Mouse (Mus musculus): ENCODE data around the gene Pdzrn4. TPM values are rescaled to one million over a fixed set of nuclear protein-coding genes. Genes with fewer than 3 reads are reported as not detected.
"Not testable (repeated sequence)": the region's sequence is repeated elsewhere in the genome, so short reads cannot be mapped to it uniquely, and the experiment has no call there.

Pdzrn4 gene
- polyA plus RNA-seq (2016; fragmentation: Nextera tagmentation; extraction: Ambion mirVana) = 0.57 and 0.80 TPM in 2 replicates

- H3K27me3 ChIP-seq (replicated peaks) = peaks cover 34% of the 10 kb centered on the region
- H3K4me2 ChIP-seq = peak within 1 kb of the TSS; percentile 99
- whole genome bisulfite sequencing = under 1% methylated on average over 65 of the region's 65 CpGs
- peaks cover 15% of the 10 kb centered on the region for H3K4me1 ChIP-seq (replicated peaks)
- peak within 1 kb of the TSS; percentile 69 for H3K4me3 ChIP-seq
- H3K9ac ChIP-seq = peak within 1 kb of the TSS; percentile 68
- no peaks in the 10 kb centered on the region for H3K36me3 ChIP-seq
- 0 out of 2 replicates have a peak, but pooled peaks cover 3% of the 10 kb centered on the region for H3K9me3 ChIP-seq (replicated peaks)
- H3K27ac ChIP-seq (ENCODE audit: poor library complexity, severe bottlenecking) = no peak within 1 kb of the TSS
- ATAC-seq (ENCODE audit: insufficient number of reproducible peaks, low FRiP score) = peak; percentile 45; the same call in 1 of the 2 replicates
These were observed at the start of gene Pdzrn4 for GRCm38 (mm10) chr15:92396770-92397608. Gene Pdzrn4, plus strand, starts transcription at chr15:92396881.

DNA sequence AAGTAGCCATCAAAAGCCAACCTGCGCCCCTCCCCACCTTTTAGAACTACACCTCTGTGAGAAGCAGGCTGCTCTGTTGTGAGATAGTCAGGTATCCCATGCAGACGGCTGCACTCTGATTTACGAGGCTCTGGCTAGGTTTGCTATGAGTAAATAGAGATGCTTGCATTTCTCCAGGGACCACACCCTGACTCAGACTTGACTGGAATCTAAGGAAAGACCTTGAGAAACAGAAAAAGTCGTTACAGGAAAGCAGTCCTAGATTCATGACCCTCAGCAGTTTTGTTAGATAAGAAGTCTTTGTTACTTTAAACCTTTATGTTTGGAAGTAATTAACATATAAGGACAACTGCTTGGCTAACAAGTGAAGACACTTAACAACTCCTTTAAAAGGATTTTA lies 49.3 kb upstream of the Pdzrn4 start:
- Histone ChIP-seq H3K4me1 (replicated peaks) (0 out of 2 replicates have a peak, but pooled peaks cover 4% of the 10 kb centered on the region), H3K36me3 (no peaks in the 10 kb centered on the region), H3K27ac (ENCODE audit: poor library complexity, severe bottlenecking) (no peak overlapping the region), H3K9ac (no peak overlapping the region), H3K9me3 (replicated peaks) (no peaks in the 10 kb centered on the region), H3K4me2 (no peak overlapping the region), H3K27me3 (replicated peaks) (no peaks in the 10 kb centered on the region), H3K4me3 (no peak overlapping the region)
- ATAC-seq (ENCODE audit: insufficient number of reproducible peaks, low FRiP score) = no peak
- WGBS = 57% methylated on average over 4 of the region's 4 CpGs

GRCm38 (mm10) chr15:92347902-92348301 lies 48.8 kb upstream of the Pdzrn4 start:
- H3K27me3 ChIP-seq (replicated peaks) = no peaks in the 10 kb centered on the region
- H3K9ac ChIP-seq = no peak overlapping the region
- H3K9me3 ChIP-seq (replicated peaks) = no peaks in the 10 kb centered on the region
- H3K4me1 ChIP-seq (replicated peaks) = 0 out of 2 replicates have a peak, but pooled peaks cover 4% of the 10 kb centered on the region
- H3K27ac ChIP-seq (ENCODE audit: poor library complexity, severe bottlenecking) = no peak overlapping the region
- no peak for ATAC-seq (ENCODE audit: insufficient number of reproducible peaks, low FRiP score)
- H3K36me3 ChIP-seq = no peaks in the 10 kb centered on the region
- WGBS = 44% methylated on average over 3 of the region's 3 CpGs
- H3K4me3 ChIP-seq = no peak overlapping the region
- no peak overlapping the region for H3K4me2 ChIP-seq

DNA sequence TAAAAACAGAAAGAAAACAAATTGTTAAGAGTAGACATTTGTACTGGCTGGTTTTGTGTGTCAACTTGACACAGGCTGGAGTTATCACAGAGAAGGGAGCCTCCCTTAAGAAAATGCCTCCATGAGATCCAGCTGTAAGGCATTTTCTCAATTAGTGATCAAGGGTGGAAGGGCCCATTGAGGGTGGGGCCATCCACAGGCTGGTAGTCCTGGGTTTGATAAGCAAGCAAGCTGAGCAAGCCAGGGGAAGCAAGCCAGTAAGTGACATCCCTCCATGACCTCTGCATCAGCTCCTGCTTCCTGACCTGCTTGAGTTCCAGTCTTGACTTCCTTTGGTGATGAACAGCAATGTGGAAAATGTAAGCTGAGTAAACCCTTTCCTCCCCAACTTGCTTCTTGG lies 48.2 kb upstream of the Pdzrn4 start:
- not testable (repeated sequence) for H3K4me2 ChIP-seq; H3K36me3 ChIP-seq; H3K4me1 ChIP-seq (replicated peaks); H3K27ac ChIP-seq (ENCODE audit: poor library complexity, severe bottlenecking); H3K9me3 ChIP-seq (replicated peaks); H3K27me3 ChIP-seq (replicated peaks); H3K9ac ChIP-seq; ATAC-seq (ENCODE audit: insufficient number of reproducible peaks, low FRiP score); H3K4me3 ChIP-seq

DNA sequence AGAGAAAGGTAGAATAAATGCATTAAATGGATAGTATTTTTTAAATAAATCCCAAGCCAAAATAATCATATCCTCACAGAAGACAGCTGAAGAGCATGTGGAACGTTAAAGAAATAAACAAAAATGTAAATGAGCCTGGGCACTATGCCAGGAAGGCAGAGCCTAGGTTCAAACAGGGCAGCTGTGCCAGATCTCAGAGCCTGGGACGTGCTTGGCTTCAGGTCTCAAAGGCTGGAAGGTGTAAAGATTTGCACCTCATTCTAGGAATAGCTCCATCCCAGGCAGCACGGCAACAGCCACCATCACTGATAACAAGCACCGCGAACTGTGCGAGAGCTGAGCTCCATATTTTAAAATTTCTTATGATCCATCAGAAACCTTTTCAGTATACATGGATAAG lies 32.5 kb upstream of the Pdzrn4 start:
- Histone ChIP-seq H3K27ac (ENCODE audit: poor library complexity, severe bottlenecking) (no peak overlapping the region), H3K36me3 (no peaks in the 10 kb centered on the region), H3K9ac (no peak overlapping the region), H3K9me3 (replicated peaks) (no peaks in the 10 kb centered on the region), H3K4me1 (replicated peaks) (peaks cover 4% of the 10 kb centered on the region; the same call in 1 of the 2 replicates), H3K27me3 (replicated peaks) (no peaks in the 10 kb centered on the region), H3K4me3 (no peak overlapping the region), H3K4me2 (no peak overlapping the region)
- WGBS = 36% methylated on average over 6 of the region's 6 CpGs
- ATAC-seq (ENCODE audit: insufficient number of reproducible peaks, low FRiP score) = no peak

DNA sequence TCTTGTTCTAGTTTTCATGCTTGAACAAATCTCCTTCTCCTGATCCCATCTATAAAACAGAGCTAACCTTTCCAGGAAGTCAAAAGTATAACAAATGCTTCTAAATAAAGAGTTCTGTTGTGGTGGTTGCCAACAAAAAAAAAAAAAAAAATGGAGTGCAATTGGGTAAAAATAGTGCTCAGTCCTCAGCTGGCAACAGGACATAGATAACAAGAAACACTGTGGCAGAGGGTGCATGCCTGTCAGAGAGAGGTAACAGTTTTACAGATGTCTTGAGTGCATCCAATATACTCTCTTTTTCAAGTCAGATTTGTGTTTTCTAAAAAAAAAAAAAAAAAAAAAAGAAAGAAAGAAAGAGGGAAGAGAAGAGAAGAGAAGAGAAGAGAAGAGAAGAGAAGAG lies 32.1 kb upstream of the Pdzrn4 start:
- ATAC-seq (ENCODE audit: insufficient number of reproducible peaks, low FRiP score) = no peak
- H3K9me3 ChIP-seq (replicated peaks) = no peaks in the 10 kb centered on the region
- H3K4me2 ChIP-seq = no peak overlapping the region
- peaks cover 4% of the 10 kb centered on the region; the same call in 1 of the 2 replicates for H3K4me1 ChIP-seq (replicated peaks)
- H3K4me3 ChIP-seq = no peak overlapping the region
- no peak overlapping the region for H3K27ac ChIP-seq (ENCODE audit: poor library complexity, severe bottlenecking)
- H3K9ac ChIP-seq = no peak overlapping the region
- H3K27me3 ChIP-seq (replicated peaks) = no peaks in the 10 kb centered on the region
- H3K36me3 ChIP-seq = no peaks in the 10 kb centered on the region

- no peak overlapping the region for H3K27ac ChIP-seq (ENCODE audit: poor library complexity, severe bottlenecking)
- peaks cover 34% of the 10 kb centered on the region for H3K27me3 ChIP-seq (replicated peaks)
- 0 out of 2 replicates have a peak, but pooled peaks have one; percentile 48 for ATAC-seq (ENCODE audit: insufficient number of reproducible peaks, low FRiP score)
- H3K4me1 ChIP-seq (replicated peaks) = peaks cover 15% of the 10 kb centered on the region
- no peaks in the 10 kb centered on the region for H3K36me3 ChIP-seq
- 0 out of 2 replicates have a peak, but pooled peaks cover 3% of the 10 kb centered on the region for H3K9me3 ChIP-seq (replicated peaks)
- H3K4me3 ChIP-seq = no peak overlapping the region
- no peak overlapping the region for H3K4me2 ChIP-seq
- 77% methylated on average over 5 of the region's 5 CpGs for WGBS
- no peak overlapping the region for H3K9ac ChIP-seq
These were observed 1.9 kb upstream of the Pdzrn4 start for GRCm38 (mm10) chr15:92394811-92395210.

GRCm38 (mm10) chr15:92398747-92399146 lies 2.1 kb downstream of the Pdzrn4 start:
- peaks cover 34% of the 10 kb centered on the region for H3K27me3 ChIP-seq (replicated peaks)
- no peak overlapping the region for H3K4me3 ChIP-seq
- 0 out of 2 replicates have a peak, but pooled peaks cover 3% of the 10 kb centered on the region for H3K9me3 ChIP-seq (replicated peaks)
- WGBS = 43% methylated on average over 2 of the region's 2 CpGs
- no peak for ATAC-seq (ENCODE audit: insufficient number of reproducible peaks, low FRiP score)
- H3K27ac ChIP-seq (ENCODE audit: poor library complexity, severe bottlenecking) = no peak overlapping the region
- peaks cover 15% of the 10 kb centered on the region for H3K4me1 ChIP-seq (replicated peaks)
- H3K36me3 ChIP-seq = no peaks in the 10 kb centered on the region
- no peak overlapping the region for H3K4me2 ChIP-seq
- H3K9ac ChIP-seq = no peak overlapping the region

- 75% methylated on average over 5 of the region's 5 CpGs for WGBS
- no peak for ATAC-seq (ENCODE audit: insufficient number of reproducible peaks, low FRiP score)
- no peak overlapping the region for H3K27ac ChIP-seq (ENCODE audit: poor library complexity, severe bottlenecking)
- no peak overlapping the region for H3K4me2 ChIP-seq
- H3K9me3 ChIP-seq (replicated peaks) = 0 out of 2 replicates have a peak, but pooled peaks cover 3% of the 10 kb centered on the region
- H3K4me3 ChIP-seq = no peak overlapping the region
- H3K9ac ChIP-seq = no peak overlapping the region
- peaks cover 34% of the 10 kb centered on the region for H3K27me3 ChIP-seq (replicated peaks)
- H3K4me1 ChIP-seq (replicated peaks) = peaks cover 15% of the 10 kb centered on the region
- no peaks in the 10 kb centered on the region for H3K36me3 ChIP-seq
These were observed 2.6 kb downstream of the Pdzrn4 start for GRCm38 (mm10) chr15:92399278-92399677.

DNA sequence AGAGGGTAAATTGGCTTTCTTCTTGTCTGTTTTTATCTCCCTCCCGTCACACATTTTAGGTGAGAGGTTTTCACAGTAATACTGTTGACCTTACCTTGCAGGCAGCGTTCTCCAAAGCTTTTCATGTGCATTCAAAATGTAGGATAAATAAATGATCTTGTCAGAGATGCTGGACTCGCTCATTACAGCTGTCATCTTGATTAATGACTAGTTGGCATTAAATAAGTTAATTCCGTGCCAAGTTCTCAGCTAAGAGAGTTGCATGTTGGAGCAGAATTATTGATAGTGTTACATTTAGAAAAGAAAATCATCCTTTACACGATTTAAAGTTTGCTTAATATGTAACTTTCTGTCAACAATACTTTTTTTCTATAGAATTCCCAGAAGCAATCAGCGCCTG lies 4.9 kb downstream of the Pdzrn4 start:
- no peak overlapping the region for H3K9ac ChIP-seq
- no peak for ATAC-seq (ENCODE audit: insufficient number of reproducible peaks, low FRiP score)
- peaks cover 14% of the 10 kb centered on the region for H3K4me1 ChIP-seq (replicated peaks)
- H3K9me3 ChIP-seq (replicated peaks) = no peaks in the 10 kb centered on the region
- no peak overlapping the region for H3K4me2 ChIP-seq
- H3K27ac ChIP-seq (ENCODE audit: poor library complexity, severe bottlenecking) = no peak overlapping the region
- no peaks in the 10 kb centered on the region for H3K36me3 ChIP-seq
- 73% methylated on average over 6 of the region's 6 CpGs for WGBS
- H3K4me3 ChIP-seq = no peak overlapping the region
- peaks cover 23% of the 10 kb centered on the region for H3K27me3 ChIP-seq (replicated peaks)

DNA sequence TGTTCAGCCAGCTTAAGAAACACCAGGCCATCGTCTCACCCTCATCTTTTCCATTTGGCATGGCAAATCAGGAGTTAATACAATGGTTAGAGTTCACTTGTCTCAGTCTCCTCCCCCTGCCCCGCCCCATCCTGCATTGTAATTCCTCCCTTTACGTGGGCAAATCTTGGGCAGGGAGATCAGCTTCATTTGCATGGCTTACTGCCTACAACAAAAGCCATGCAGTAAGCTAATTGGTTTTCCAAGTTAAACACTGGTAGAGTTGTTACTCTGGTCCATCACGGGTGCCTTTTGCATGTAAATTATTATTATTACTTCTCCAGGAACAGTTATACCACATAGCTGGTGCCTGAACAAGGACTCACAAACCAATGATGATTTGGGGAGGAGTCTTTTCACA lies 18.6 kb downstream of the Pdzrn4 start:
- Histone ChIP-seq H3K36me3 (no peaks in the 10 kb centered on the region), H3K27me3 (replicated peaks) (no peaks in the 10 kb centered on the region), H3K4me3 (no peak overlapping the region), H3K9me3 (replicated peaks) (no peaks in the 10 kb centered on the region), H3K27ac (ENCODE audit: poor library complexity, severe bottlenecking) (no peak overlapping the region), H3K4me2 (no peak overlapping the region), H3K4me1 (replicated peaks) (no peaks in the 10 kb centered on the region), H3K9ac (no peak overlapping the region)
- 32% methylated on average over 4 of the region's 4 CpGs for WGBS
- no peak for ATAC-seq (ENCODE audit: insufficient number of reproducible peaks, low FRiP score)
